Mouse (Mus musculus) c-Kit-negative CD71-positive TER-119-positive erythroid progenitor cells, embryonic 14.5 days (primary cell): ENCODE data around the gene Prr29.

ENCODE experiments used
- DNase-seq: peaks from one replicate; pipeline ENCODE4 v3.0.0-alpha.2; 2013; ENCODE audit warnings: low read depth, low spot score

Prr29 gene

GRCm38 (mm10) chr11:106410011-106410410 is 44.7 kb downstream of the Prr29 start:
- DNase-seq: no peak

- DNase-seq: no peak
These were observed 45.2 kb downstream of the Prr29 start for GRCm38 (mm10) chr11:106410507-106410906.

GRCm38 (mm10) chr11:106411157-106411556 is 45.9 kb downstream of the Prr29 start:
- no peak for DNase-seq

GRCm38 (mm10) chr11:106412641-106413360 is 47.5 kb downstream of the Prr29 start:
- DNase-seq: no peak

GRCm38 (mm10) chr11:106416331-106416730 is 51.1 kb downstream of the Prr29 start:
- DNase-seq: no peak

GRCm38 (mm10) chr11:106417860-106418259 is 52.6 kb downstream of the Prr29 start:
- no peak for DNase-seq

GRCm38 (mm10) chr11:106418622-106419196 is 53.4 kb downstream of the Prr29 start:
- DNase-seq: peak; percentile 73

- DNase-seq: no peak
These were observed 54.2 kb downstream of the Prr29 start for GRCm38 (mm10) chr11:106419262-106420102.

- no peak for DNase-seq
These were observed 59.9 kb downstream of the Prr29 start for GRCm38 (mm10) chr11:106425201-106425600.

GRCm38 (mm10) chr11:106426447-106426846 is 61.2 kb downstream of the Prr29 start:
- DNase-seq: no peak
